Mouse (Mus musculus): Measurements from ENCODE around the gene Cdhr3.

GRCm38 (mm10) chr12:33057231-33058048, 35.2 kb downstream of the Cdhr3 start:
- no peak for TF ChIP-seq E2F4 (IDR thresholded peaks at IDR 0.05; ENCODE audit: borderline replicate concordance, low read depth, low read length)
- no peak for TF ChIP-seq ZNF384 (IDR thresholded peaks at IDR 0.05; ENCODE audit: low read depth, low read length)
- no peak for TF ChIP-seq MAZ (IDR thresholded peaks at IDR 0.05; ENCODE audit: low read depth, low read length)
- no peak for TF ChIP-seq CTCF (IDR thresholded peaks at IDR 0.05 in 2 of 3, conservative IDR thresholded peaks at IDR 0.05 in 1 of 3; ENCODE audit: control insufficient read depth in 1 of 3, insufficient read depth in 1 of 3, low read depth in 2 of 3, low read length in 3 of 3, poor library complexity in 1 of 3, severe bottlenecking in 1 of 3)

All from MEL (cell line).